Mouse (Mus musculus) hindbrain, postnatal 0 days (tissue): ENCODE results near the gene C5ar1. TPM values are rescaled to one million over a fixed set of nuclear protein-coding genes. Genes with fewer than 3 reads are reported as not detected.
A peak's percentile ranks its signal among the peaks of the same experiment; 100 is the strongest.

Source experiments
- ATAC-seq: fragments of 200-750 bp; cut with Nextera tagmentation; 2 replicates; pipeline ENCODE4 v1.8.0; 2017; ENCODE audit warnings: mild to moderate bottlenecking, moderate TSS enrichment, moderate library complexity
- DNase-seq: peaks from one replicate; pipeline ENCODE4 v3.0.0-alpha.2; 2015; ENCODE audit warnings: low spot score
- H3K27ac ChIP-seq: fragments of 300-500 bp; sonication (generic); 2 replicates; pipeline ENCODE4 v1.5.1; 2014; ENCODE audit warnings: mild to moderate bottlenecking
- H3K27me3 ChIP-seq: fragments of 300-500 bp; sonication (generic); 2 replicates; pipeline ENCODE4 v1.6.1; 2014; ENCODE audit warnings: low read length, mixed read lengths; ENCODE audit not compliant: insufficient read depth
- H3K36me3 ChIP-seq: fragments of 300-500 bp; sonication (generic); 2 replicates; pipeline ENCODE4 v1.6.1; 2014; ENCODE audit warnings: low read length, mixed read lengths; ENCODE audit not compliant: insufficient read depth
- H3K4me1 ChIP-seq: fragments of 300-500 bp; sonication (generic); 2 replicates; pipeline ENCODE4 v1.6.1; 2014; ENCODE audit warnings: antibody characterized with exemption, low read length, mixed read lengths; ENCODE audit not compliant: insufficient read depth
- H3K4me2 ChIP-seq: fragments of 300-500 bp; sonication (generic); 2 replicates; pipeline ENCODE4 v1.6.1; 2014; ENCODE audit warnings: low read depth, mild to moderate bottlenecking, low read length, moderate library complexity, mixed read lengths
- H3K4me3 ChIP-seq: fragments of 300-500 bp; sonication (generic); 2 replicates; pipeline ENCODE4 v1.5.1; 2014; ENCODE audit warnings: low read length
- H3K9ac ChIP-seq: fragments of 300-500 bp; sonication (generic); replicated peaks from 2 replicates; pipeline ENCODE4 v1.6.1; 2014; ENCODE audit warnings: mild to moderate bottlenecking, low read length, moderate library complexity, mixed read lengths
- H3K9me3 ChIP-seq: fragments of 300-500 bp; sonication (generic); 2 replicates; pipeline ENCODE4 v1.6.1; 2016; ENCODE audit warnings: low read length, mixed read lengths
- CTCF ChIP-seq: IDR thresholded peaks from 2 replicates; pipeline ENCODE4 v1.5.1; 2016; ENCODE audit warnings: antibody characterized with exemption, control low read depth, low read depth
- WGBS: fragments of 180-500 bp; shearing (Covaris S2); extraction: QIAGEN DNeasy Blood & Tissue Kit; methylation state at CpG from one replicate; pipeline ENCODE4 v1.1.7; 2014; 5-methylcytosine and 5-hydroxymethylcytosine counted together
- polyA plus RNA-seq: library from polyadenylated mRNA; unstranded; fragments of >200 nt; fragmentation: Nextera tagmentation; extraction: Ambion mirVana; gene quantifications from 2 replicates; pipeline ENCODE4 v1.2.1, GENCODE M21; 2015
- total RNA-seq: library from RNA; depleted of rRNA; stranded (reverse); fragments of >200 nt; gene quantifications from 2 replicates; pipeline ENCODE4 v1.2.3, GENCODE M21; 2014

Gene C5ar1
- total and polyA plus RNA-seq, 2 experiments from 2014 or later, result 1.5 to 1.9 TPM

GRCm38 (mm10) chr7:16287016-16287415 is 27.7 kb upstream of the C5ar1 start:
- H3K27ac ChIP-seq, result peak overlapping the region; percentile 88
- no peak for TF ChIP-seq CTCF
- peak overlapping the region; percentile 60; the same call in 1 of the 2 replicates for H3K9ac ChIP-seq
- H3K27me3 ChIP-seq, result no peaks in the 10 kb centered on the region
- no peaks in the 10 kb centered on the region for H3K9me3 ChIP-seq
- no peak for ATAC-seq
- H3K4me2 ChIP-seq, result peak overlapping the region; percentile 65
- DNase-seq, result no peak
- WGBS, result 80% methylated on average over 2 of the region's 2 CpGs
- peak overlapping the region; percentile 56 for H3K4me3 ChIP-seq
- 0 out of 2 replicates have a peak, but pooled peaks cover 3% of the 10 kb centered on the region for H3K4me1 ChIP-seq
- H3K36me3 ChIP-seq, result peaks cover 13% of the 10 kb centered on the region; the same call in 1 of the 2 replicates

GRCm38 (mm10) chr7:16286026-16286961 is 27.0 kb upstream of the C5ar1 start, which contains the start of gene Ccdc9:
Gene Ccdc9 (minus strand): TSS chr7:16286795.
- Histone ChIP-seq H3K4me1 (0 out of 2 replicates have a peak, but pooled peaks cover 3% of the 10 kb centered on the region), H3K27me3 (no peaks in the 10 kb centered on the region), H3K4me2 (peak within 1 kb of the TSS; percentile 65), H3K27ac (peak within 1 kb of the TSS; percentile 88), H3K4me3 (peak within 1 kb of the TSS; percentile 56), H3K9me3 (no peaks in the 10 kb centered on the region), H3K36me3 (peaks cover 13% of the 10 kb centered on the region; the same call in 1 of the 2 replicates), H3K9ac (peak within 1 kb of the TSS; percentile 60)
- peak; percentile 99 for DNase-seq
- peak; percentile 94 for ATAC-seq
- no peak for TF ChIP-seq CTCF
- WGBS, result under 1% methylated on average over 58 of the region's 70 CpGs

- H3K27ac ChIP-seq, result peak overlapping the region; percentile 88; the same call in 1 of the 2 replicates
- 0 out of 2 replicates have a peak, but pooled peaks cover 3% of the 10 kb centered on the region for H3K4me1 ChIP-seq
- ATAC-seq (peak; percentile 43), DNase-seq (peak; percentile 28)
- peak overlapping the region; percentile 56 for H3K4me3 ChIP-seq
- H3K9ac ChIP-seq, result 0 out of 2 replicates have a peak overlapping the region, but pooled peaks have one; percentile 9
- 4% methylated on average over 14 of the region's 14 CpGs for WGBS
- H3K27me3 ChIP-seq, result no peaks in the 10 kb centered on the region
- H3K4me2 ChIP-seq, result peak overlapping the region; percentile 65
- TF ChIP-seq CTCF, result no peak
- H3K9me3 ChIP-seq, result no peaks in the 10 kb centered on the region
- peaks cover 17% of the 10 kb centered on the region for H3K36me3 ChIP-seq
Measured at GRCm38 (mm10) chr7:16285450-16286025, 26.2 kb upstream of the C5ar1 start.

GRCm38 (mm10) chr7:16284904-16285303 is 25.6 kb upstream of the C5ar1 start:
- ATAC-seq (no peak), DNase-seq (no peak)
- Histone ChIP-seq H3K9me3 (no peaks in the 10 kb centered on the region), H3K4me2 (peak overlapping the region; percentile 65), H3K9ac (no peak overlapping the region), H3K4me3 (no peak overlapping the region; the same call in 1 of the 2 replicates), H3K27me3 (no peaks in the 10 kb centered on the region), H3K36me3 (peaks cover 19% of the 10 kb centered on the region), H3K27ac (no peak overlapping the region), H3K4me1 (0 out of 2 replicates have a peak, but pooled peaks cover 3% of the 10 kb centered on the region)
- TF ChIP-seq CTCF, result no peak
- WGBS, result 74% methylated on average over 9 of the region's 9 CpGs

GRCm38 (mm10) chr7:16284001-16284400 is 24.7 kb upstream of the C5ar1 start:
- WGBS, result 89% methylated on average over 8 of the region's 8 CpGs
- Histone ChIP-seq H3K9me3 (no peaks in the 10 kb centered on the region), H3K4me3 (no peak overlapping the region), H3K36me3 (peaks cover 19% of the 10 kb centered on the region), H3K4me1 (0 out of 2 replicates have a peak, but pooled peaks cover 3% of the 10 kb centered on the region), H3K27me3 (no peaks in the 10 kb centered on the region), H3K4me2 (no peak overlapping the region), H3K9ac (no peak overlapping the region), H3K27ac (no peak overlapping the region)
- DNase-seq, result no peak
- no peak for TF ChIP-seq CTCF
- no peak for ATAC-seq

- Histone ChIP-seq H3K9ac (0 out of 2 replicates have a peak overlapping the region, but pooled peaks have one; percentile 17), H3K36me3 (peaks cover 19% of the 10 kb centered on the region), H3K4me1 (0 out of 2 replicates have a peak, but pooled peaks cover 3% of the 10 kb centered on the region), H3K4me2 (no peak overlapping the region), H3K27me3 (no peaks in the 10 kb centered on the region), H3K9me3 (no peaks in the 10 kb centered on the region), H3K27ac (no peak overlapping the region), H3K4me3 (no peak overlapping the region)
- 86% methylated on average over 13 of the region's 13 CpGs for WGBS
- no peak for TF ChIP-seq CTCF
- DNase-seq (no peak), ATAC-seq (no peak)
Measured at GRCm38 (mm10) chr7:16282334-16282733, 23.0 kb upstream of the C5ar1 start.
